Mouse (Mus musculus): ENCODE results near the gene Tmem54. TPM values are rescaled to one million over a fixed set of nuclear protein-coding genes. Genes with fewer than 3 reads are reported as not detected.

The Tmem54 gene
- polyA plus RNA-seq, 1 experiment = 5.5 TPM

DNA sequence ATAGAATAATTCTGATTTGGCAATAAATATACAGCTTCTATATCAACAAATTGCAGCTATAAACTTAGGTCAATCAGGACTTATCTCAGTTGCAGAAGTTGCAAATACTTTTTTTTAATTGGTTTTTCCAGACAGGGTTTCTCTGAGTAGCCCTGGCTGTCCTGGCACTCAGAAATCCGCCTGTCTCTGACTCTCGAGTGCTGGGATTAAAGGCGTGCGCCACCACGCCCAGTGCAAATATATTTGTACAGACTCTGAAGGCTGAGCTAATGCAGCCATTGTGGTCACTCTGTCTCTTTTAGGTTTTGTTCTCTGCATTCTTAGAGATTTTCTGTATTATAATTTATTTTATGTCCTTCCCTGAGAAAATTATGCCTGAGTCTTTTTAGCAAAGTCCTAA is 52.2 kb downstream of the Tmem54 start:
- no peak for TF ChIP-seq CTCF (IDR thresholded peaks at IDR 0.05; ENCODE audit: borderline replicate concordance, control insufficient read depth, extremely low read depth, insufficient read depth, low read length, poor library complexity)
- TF ChIP-seq POLR2A (IDR thresholded peaks at IDR 0.05; ENCODE audit: control insufficient read depth, extremely low read depth, insufficient read depth, low read length, poor library complexity) = no peak
- no peak for DNase-seq
- WGBS = 95% methylated on average over 5 of the region's 5 CpGs
- Histone ChIP-seq H3K27ac (ENCODE audit: control insufficient read depth, insufficient read depth, low read length) (no peak overlapping the region), H3K4me3 (ENCODE audit: control insufficient read depth, insufficient read depth, low read length) (no peak overlapping the region), H3K36me3 (ENCODE audit: control insufficient read depth, insufficient read depth, low read length) (peaks cover 34% of the 10 kb centered on the region), H3K27me3 (ENCODE audit: control insufficient read depth, insufficient read depth, low read length) (no peaks in the 10 kb centered on the region), H3K4me1 (replicated peaks; ENCODE audit: control insufficient read depth, insufficient read depth, low read length) (no peaks in the 10 kb centered on the region)

DNA sequence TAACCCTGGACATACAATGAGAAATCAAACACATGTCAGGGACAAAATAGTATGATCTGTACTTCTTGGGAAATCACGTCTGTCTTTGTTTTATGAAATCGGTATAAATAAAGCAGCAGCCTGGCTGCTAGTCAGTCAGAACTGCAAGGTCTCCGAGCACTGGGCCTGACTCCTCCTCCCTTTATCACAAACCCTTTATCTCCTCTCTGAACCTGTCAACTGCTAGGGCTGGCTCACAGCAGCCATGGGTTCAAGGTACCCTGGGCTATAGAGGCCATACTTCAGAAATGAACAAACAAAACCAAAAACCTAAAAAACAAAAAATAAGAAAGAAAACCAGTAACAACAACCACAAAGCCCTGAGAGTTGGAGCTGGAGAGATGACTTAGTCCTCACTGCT is 53.2 kb downstream of the Tmem54 start:
- no peak for DNase-seq
- Histone ChIP-seq H3K27ac (ENCODE audit: control insufficient read depth, insufficient read depth, low read length) (no peak overlapping the region), H3K36me3 (ENCODE audit: control insufficient read depth, insufficient read depth, low read length) (peaks cover 27% of the 10 kb centered on the region), H3K27me3 (ENCODE audit: control insufficient read depth, insufficient read depth, low read length) (no peaks in the 10 kb centered on the region), H3K4me3 (ENCODE audit: control insufficient read depth, insufficient read depth, low read length) (no peak overlapping the region), H3K4me1 (replicated peaks; ENCODE audit: control insufficient read depth, insufficient read depth, low read length) (no peaks in the 10 kb centered on the region)
- TF ChIP-seq POLR2A (IDR thresholded peaks at IDR 0.05; ENCODE audit: control insufficient read depth, extremely low read depth, insufficient read depth, low read length, poor library complexity) (no peak), CTCF (IDR thresholded peaks at IDR 0.05; ENCODE audit: borderline replicate concordance, control insufficient read depth, extremely low read depth, insufficient read depth, low read length, poor library complexity) (no peak)
- 93% methylated on average over 3 of the region's 3 CpGs for WGBS

DNA sequence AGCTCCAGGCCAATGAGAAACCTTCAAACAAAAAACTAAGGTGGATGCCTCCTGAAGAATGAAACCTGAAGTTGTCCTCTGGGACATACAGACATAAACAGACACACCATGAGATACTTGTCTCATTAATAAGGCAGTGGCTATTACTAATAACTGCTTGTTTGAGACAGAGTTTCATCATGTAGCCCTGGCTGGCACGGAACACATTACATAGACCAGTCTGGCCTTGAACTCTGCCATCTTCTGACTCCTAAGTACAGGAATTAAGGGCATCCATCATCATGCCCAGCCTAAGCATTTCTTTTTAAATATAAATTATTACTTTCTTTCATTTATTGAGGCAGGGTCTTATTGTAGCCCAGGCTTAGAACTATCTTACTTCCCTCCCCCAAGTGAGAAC is 55.7 kb downstream of the Tmem54 start:
- no peaks in the 10 kb centered on the region for H3K4me1 ChIP-seq (replicated peaks; ENCODE audit: control insufficient read depth, insufficient read depth, low read length)
- TF ChIP-seq CTCF (IDR thresholded peaks at IDR 0.05; ENCODE audit: borderline replicate concordance, control insufficient read depth, extremely low read depth, insufficient read depth, low read length, poor library complexity) (no peak), POLR2A (IDR thresholded peaks at IDR 0.05; ENCODE audit: control insufficient read depth, extremely low read depth, insufficient read depth, low read length, poor library complexity) (no peak)
- no peak for DNase-seq
- WGBS = 97% methylated on average over 1 of the region's 1 CpGs
- H3K4me3 ChIP-seq (ENCODE audit: control insufficient read depth, insufficient read depth, low read length) = no peak overlapping the region
- H3K27me3 ChIP-seq (ENCODE audit: control insufficient read depth, insufficient read depth, low read length) = no peaks in the 10 kb centered on the region
- H3K36me3 ChIP-seq (ENCODE audit: control insufficient read depth, insufficient read depth, low read length) = peaks cover 34% of the 10 kb centered on the region
- no peak overlapping the region for H3K27ac ChIP-seq (ENCODE audit: control insufficient read depth, insufficient read depth, low read length)

Other genes starting within 250 kb of the Tmem54 start
- gene Trim62, start 222.0 kb upstream of the Tmem54 start, polyA plus RNA-seq (2012; rRNA removed) = 7.3 and 10.0 TPM in 2 replicates
- gene Azin2, start 143.1 kb upstream of the Tmem54 start, polyA plus RNA-seq (2012; rRNA removed) = 6.9 and 7.6 TPM in 2 replicates
- 60.0 and 60.1 TPM in 2 replicates for gene Ak2, start 113.6 kb upstream of the Tmem54 start, polyA plus RNA-seq (2012; rRNA removed)
- gene Rnf19b, start 47.3 kb upstream of the Tmem54 start, polyA plus RNA-seq (2012; rRNA removed) = 74.1 and 82.3 TPM in 2 replicates
- gene Hpca, start 16.5 kb downstream of the Tmem54 start, polyA plus RNA-seq (2012; rRNA removed) = 0.92 and 1.0 TPM in 2 replicates
- gene Fndc5, start 31.5 kb downstream of the Tmem54 start, polyA plus RNA-seq (2012; rRNA removed) = 1.5 and 7.0 TPM in 2 replicates
- gene S100pbp, start 84.2 kb downstream of the Tmem54 start, polyA plus RNA-seq (2012; rRNA removed) = 45.3 and 58.7 TPM in 2 replicates
- gene Yars, start 84.2 kb downstream of the Tmem54 start, polyA plus RNA-seq (2012; rRNA removed) = 17.6 and 19.6 TPM in 2 replicates
- 18.7 and 19.5 TPM in 2 replicates for gene C77080, start 155.9 kb downstream of the Tmem54 start, polyA plus RNA-seq (2012; rRNA removed)
- 0.50 and 0.88 TPM in 2 replicates for gene Sync, start 182.1 kb downstream of the Tmem54 start, polyA plus RNA-seq (2012; rRNA removed)
- gene Rbbp4, start 229.8 kb downstream of the Tmem54 start, polyA plus RNA-seq (2012; rRNA removed) = 55.5 and 61.0 TPM in 2 replicates
- 14.3 and 14.4 TPM in 2 replicates for gene Zbtb8os, start 230.1 kb downstream of the Tmem54 start, polyA plus RNA-seq (2012; rRNA removed)

All from thymus, adult 2 months (tissue).